Mouse (Mus musculus): ENCODE data around the gene Mtfr1l. TPM values are rescaled to one million over a fixed set of nuclear protein-coding genes. Genes with fewer than 3 reads are reported as not detected.

Mtfr1l gene
- polyA plus RNA-seq, 1 experiment from 2014 or later = 137 TPM

DNA sequence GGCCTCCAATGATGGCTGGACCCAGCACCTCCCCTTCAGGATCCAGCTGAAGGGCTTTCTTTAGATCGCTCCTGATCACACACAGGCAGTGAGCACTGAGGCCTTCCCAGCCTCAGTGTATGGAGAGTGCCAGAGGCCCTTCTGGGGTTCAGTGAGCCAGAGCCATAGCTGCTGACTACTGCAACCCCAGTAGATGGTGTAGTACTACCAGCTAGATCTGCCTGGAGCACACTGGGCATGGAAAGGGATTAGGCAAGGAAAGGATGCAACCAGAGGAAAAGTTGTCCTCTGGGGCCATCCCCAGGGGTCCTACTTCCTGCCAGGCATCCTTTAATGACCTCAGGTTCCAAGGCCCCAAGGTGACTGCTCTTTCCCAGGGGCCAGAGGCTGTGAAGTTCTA lies 18.4 kb upstream of the Mtfr1l start:
- H3K36me3 ChIP-seq = peaks cover 15% of the 10 kb centered on the region
- peaks cover 20% of the 10 kb centered on the region for H3K4me1 ChIP-seq
- H3K9ac ChIP-seq = no peak overlapping the region
- 70% methylated on average over 1 of the region's 1 CpGs for WGBS
- H3K27me3 ChIP-seq = no peaks in the 10 kb centered on the region
- peaks cover 8% of the 10 kb centered on the region for H3K9me3 ChIP-seq (replicated peaks)
- no peak for ATAC-seq (ENCODE audit: low FRiP score)
- H3K27ac ChIP-seq = no peak overlapping the region
- H3K4me2 ChIP-seq (replicated peaks) = no peak overlapping the region
- no peak overlapping the region for H3K4me3 ChIP-seq

DNA sequence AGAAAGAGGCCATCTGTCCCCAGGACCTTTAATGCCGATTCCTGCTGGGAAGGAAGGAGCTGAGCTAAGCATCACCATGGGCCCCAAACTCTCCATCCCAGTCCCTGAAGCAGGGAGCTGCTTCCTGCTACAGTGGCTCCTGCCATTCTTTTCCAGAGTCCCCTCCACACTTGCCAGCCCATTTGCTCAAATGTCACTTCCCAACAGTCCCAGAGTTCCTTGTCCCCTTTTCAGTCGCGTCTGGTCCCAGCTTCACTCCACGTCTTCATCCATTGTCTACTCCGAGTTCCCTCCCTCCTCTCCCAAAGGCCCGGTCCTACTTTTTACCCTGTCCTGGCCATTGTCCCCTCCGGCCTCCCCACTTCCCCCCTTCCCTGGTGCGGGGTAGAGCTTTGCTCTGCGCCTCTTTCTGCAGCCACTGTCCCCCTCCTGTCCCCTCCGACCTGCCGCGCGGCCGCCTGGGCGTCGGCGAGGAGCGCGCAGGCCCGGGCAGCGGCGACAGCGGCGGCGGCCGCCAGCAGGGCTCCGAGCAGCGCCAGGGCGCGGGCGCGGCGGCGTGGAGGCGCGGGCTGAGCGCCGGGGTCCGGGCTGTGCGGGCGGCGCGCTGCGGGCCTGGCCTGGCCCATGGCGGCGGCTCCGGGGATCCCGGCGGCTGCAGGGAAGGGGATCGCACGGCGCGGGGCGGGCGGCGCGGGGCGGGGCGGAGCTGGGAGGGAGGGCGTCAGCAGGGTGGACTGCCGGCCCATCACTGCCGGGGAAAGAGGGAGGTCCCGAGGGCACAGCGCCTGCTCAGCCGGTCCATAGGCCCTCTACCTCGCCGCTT lies 16.5 kb upstream of the Mtfr1l start, which contains the start of gene Selenon:
Gene Selenon, minus strand, starts transcription at position 673 of the 823 bp plus-strand sequence.
- 1% methylated on average over 59 of the region's 67 CpGs for WGBS
- H3K9ac ChIP-seq = peak within 1 kb of the TSS; percentile 90

DNA sequence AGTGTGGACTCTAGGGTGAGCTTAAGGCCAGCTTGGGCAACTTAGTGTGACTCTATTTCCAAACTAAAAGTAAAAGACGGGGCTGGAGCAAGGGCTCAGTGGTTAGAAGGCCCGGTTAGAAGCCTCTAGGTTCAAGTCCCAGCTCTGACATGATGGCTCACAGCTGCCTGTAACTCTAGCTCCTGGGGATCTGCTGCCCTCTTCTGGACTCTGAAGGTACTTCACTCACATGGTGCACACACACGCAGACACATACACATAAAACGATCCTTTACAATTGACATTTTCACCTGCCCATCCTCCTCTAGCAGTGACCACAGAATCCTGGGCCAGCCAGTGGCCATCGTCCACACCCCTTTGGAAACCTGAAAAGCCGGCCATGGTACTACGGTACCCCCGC lies 14.7 kb upstream of the Mtfr1l start:
- H3K9me3 ChIP-seq (replicated peaks) = peaks cover 8% of the 10 kb centered on the region
- WGBS = 99% methylated on average over 8 of the region's 8 CpGs
- ATAC-seq (ENCODE audit: low FRiP score) = no peak
- H3K4me1 ChIP-seq = peaks cover 29% of the 10 kb centered on the region
- H3K27ac ChIP-seq = no peak overlapping the region
- no peak overlapping the region for H3K9ac ChIP-seq
- no peaks in the 10 kb centered on the region for H3K27me3 ChIP-seq
- H3K4me3 ChIP-seq = no peak overlapping the region
- H3K36me3 ChIP-seq = peaks cover 49% of the 10 kb centered on the region
- no peak overlapping the region for H3K4me2 ChIP-seq (replicated peaks)

More for the DNA sequence above, 16.5 kb upstream of the Mtfr1l start, which contains the start of gene Selenon:
- peaks cover 28% of the 10 kb centered on the region for H3K4me1 ChIP-seq
- peaks cover 31% of the 10 kb centered on the region for H3K36me3 ChIP-seq
- H3K4me2 ChIP-seq (replicated peaks) = peak within 1 kb of the TSS; percentile 62
- ATAC-seq (ENCODE audit: low FRiP score) = peak; percentile 83
- H3K27me3 ChIP-seq = no peaks in the 10 kb centered on the region
- peak within 1 kb of the TSS; percentile 81 for H3K27ac ChIP-seq
- peak within 1 kb of the TSS; percentile 63 for H3K4me3 ChIP-seq
- peaks cover 8% of the 10 kb centered on the region for H3K9me3 ChIP-seq (replicated peaks)

DNA sequence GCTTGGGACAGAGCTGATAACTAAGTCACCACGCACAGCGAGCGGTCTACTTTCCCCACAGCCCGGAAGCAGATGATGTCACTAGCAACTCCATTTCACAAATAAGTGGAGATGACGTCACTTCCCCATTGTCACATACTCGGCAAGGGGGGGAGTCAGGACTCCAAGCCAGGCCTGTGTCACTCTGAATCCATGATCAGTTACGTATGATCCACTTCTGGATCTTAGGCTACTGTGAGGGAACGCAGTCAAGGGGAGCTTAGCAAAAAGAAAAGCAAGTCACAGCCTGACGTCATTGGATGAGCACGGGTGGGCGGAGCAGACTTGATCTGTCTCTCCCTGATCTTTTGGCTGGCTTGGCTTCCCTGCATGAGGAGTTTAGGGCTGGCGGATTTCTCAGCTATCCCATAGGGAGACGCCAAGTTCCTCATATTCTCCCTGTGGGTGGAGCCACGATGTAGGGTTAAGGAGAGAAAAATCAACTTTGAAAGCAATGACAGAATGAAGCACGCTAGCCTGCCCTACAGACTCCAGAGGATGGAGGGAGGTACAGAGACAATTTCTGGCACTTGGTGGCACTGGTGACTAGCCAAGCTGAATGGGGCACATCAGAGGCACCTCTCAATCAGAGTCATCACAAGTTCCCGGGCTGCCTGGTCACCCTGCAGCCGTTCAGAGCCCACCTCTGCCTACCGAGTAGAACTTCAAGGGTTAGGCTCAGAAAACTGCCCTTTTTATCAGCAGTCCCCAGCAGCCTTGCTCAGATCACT lies 13.2 kb upstream of the Mtfr1l start:
- WGBS = 76% methylated on average over 18 of the region's 18 CpGs
- no peak overlapping the region for H3K27ac ChIP-seq
- H3K4me2 ChIP-seq (replicated peaks) = no peak overlapping the region
- ATAC-seq (ENCODE audit: low FRiP score) = no peak
- peaks cover 29% of the 10 kb centered on the region for H3K4me1 ChIP-seq
- peaks cover 63% of the 10 kb centered on the region for H3K36me3 ChIP-seq
- no peaks in the 10 kb centered on the region for H3K27me3 ChIP-seq
- H3K4me3 ChIP-seq = no peak overlapping the region
- H3K9ac ChIP-seq = no peak overlapping the region
- H3K9me3 ChIP-seq (replicated peaks) = peaks cover 8% of the 10 kb centered on the region

DNA sequence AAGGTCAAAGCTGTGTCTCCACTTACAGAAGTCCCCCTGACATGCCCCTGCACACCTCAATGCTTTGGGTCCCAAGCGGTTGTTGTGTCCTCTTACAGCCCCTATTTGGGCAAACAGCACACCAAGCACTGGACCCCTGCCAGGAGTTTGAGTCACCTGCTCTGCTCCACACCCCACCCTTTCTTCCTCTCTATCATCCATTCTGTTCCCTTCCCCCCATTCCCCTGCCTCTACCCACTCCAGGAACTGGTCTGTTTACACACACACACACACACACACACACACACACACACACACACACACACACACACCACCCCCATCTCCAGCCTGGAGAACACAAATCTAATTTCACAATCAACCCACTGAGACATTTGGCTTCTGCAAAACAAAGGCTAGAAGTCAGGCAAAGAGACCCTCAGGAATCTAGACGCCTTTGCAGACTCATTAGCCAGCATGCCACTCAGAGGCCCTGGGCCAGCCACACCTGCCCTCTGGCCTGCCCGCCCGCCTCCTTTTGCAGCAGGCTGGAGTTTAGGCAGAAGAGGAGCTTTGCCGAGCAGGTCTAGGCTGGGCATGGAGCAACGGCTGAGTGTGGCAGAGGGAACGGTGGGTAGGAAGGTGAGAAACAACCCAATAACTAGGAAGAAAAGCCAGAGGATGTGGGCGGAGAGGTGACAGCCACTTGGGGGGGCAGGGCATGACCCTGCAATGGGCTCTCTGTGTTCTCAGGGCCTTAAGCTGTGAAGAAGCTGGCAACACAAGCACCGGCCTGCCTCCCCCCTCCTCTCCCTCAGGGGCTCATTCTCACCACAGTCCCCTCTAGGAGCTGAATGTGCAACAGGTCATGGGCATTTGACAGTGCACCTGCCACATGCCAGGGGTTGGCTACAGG lies 11.9 kb upstream of the Mtfr1l start:
- H3K9ac ChIP-seq = peak overlapping the region; percentile 44; the same call in 1 of the 2 replicates
- H3K4me1 ChIP-seq = peaks cover 25% of the 10 kb centered on the region
- ATAC-seq (ENCODE audit: low FRiP score) = no peak
- H3K4me2 ChIP-seq (replicated peaks) = no peak overlapping the region
- no peak overlapping the region for H3K4me3 ChIP-seq
- H3K36me3 ChIP-seq = peaks cover 75% of the 10 kb centered on the region
- no peaks in the 10 kb centered on the region for H3K27me3 ChIP-seq
- 65% methylated on average over 9 of the region's 9 CpGs for WGBS
- peak overlapping the region; percentile 25; the same call in 1 of the 2 replicates for H3K27ac ChIP-seq
- H3K9me3 ChIP-seq (replicated peaks) = peaks cover 8% of the 10 kb centered on the region

DNA sequence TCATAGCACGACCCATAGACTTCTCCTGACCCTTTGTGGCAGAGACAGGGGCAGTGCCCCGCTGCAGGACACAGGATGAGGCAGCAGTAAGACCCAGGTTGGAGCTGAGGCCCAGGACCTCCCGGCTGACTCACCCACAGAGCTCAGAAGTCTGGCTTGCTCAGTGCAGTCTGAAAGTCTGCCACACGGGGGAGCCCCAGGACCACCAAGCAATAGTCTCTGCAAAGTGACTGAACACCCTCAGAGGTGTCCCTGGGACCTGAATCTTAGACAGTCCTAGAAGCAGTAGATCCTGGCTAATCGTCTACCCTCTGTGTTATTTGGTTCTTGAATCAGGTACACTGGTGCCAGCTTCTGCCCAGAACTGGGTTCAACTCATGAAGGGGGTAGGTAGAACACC lies 8.1 kb upstream of the Mtfr1l start:
- no peak overlapping the region for H3K4me2 ChIP-seq (replicated peaks)
- H3K9me3 ChIP-seq (replicated peaks) = no peaks in the 10 kb centered on the region

DNA sequence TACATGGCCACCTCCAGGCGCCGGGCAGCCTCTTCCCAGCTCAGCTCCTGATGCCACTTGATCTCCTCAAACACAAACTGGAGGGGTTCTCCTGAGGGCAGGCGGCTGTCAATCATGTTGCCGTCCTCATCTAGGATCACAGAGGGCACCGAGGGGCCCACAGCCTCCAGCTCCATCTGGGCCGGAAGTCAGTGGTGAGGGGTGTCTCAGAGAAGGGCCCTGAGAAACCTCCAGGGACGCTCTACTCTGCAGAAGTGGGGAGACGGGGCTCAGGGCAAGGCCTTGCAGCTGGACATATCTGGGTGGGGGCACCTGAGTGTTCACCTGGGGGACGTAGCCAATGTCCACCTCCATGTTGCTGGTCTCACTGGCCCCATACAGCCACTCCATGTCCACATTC lies 7.5 kb upstream of the Mtfr1l start:
- Histone ChIP-seq H3K9me3 (replicated peaks) (no peaks in the 10 kb centered on the region), H3K4me1 (peaks cover 11% of the 10 kb centered on the region), H3K9ac (no peak overlapping the region; the same call in 1 of the 2 replicates), H3K27me3 (no peaks in the 10 kb centered on the region), H3K27ac (no peak overlapping the region), H3K4me2 (replicated peaks) (no peak overlapping the region), H3K36me3 (peaks cover 90% of the 10 kb centered on the region), H3K4me3 (no peak overlapping the region)
- whole genome bisulfite sequencing = 92% methylated on average over 9 of the region's 9 CpGs
- ATAC-seq (ENCODE audit: low FRiP score) = no peak; the same call in 1 of the 2 replicates

More for the DNA sequence above, 8.1 kb upstream of the Mtfr1l start:
- Histone ChIP-seq H3K9ac (no peak overlapping the region), H3K4me1 (peaks cover 12% of the 10 kb centered on the region), H3K27me3 (no peaks in the 10 kb centered on the region), H3K36me3 (peaks cover 90% of the 10 kb centered on the region), H3K27ac (no peak overlapping the region), H3K4me3 (no peak overlapping the region)
- 14% methylated on average over 5 of the region's 5 CpGs for WGBS
- peak; percentile 48 for ATAC-seq (ENCODE audit: low FRiP score)

DNA sequence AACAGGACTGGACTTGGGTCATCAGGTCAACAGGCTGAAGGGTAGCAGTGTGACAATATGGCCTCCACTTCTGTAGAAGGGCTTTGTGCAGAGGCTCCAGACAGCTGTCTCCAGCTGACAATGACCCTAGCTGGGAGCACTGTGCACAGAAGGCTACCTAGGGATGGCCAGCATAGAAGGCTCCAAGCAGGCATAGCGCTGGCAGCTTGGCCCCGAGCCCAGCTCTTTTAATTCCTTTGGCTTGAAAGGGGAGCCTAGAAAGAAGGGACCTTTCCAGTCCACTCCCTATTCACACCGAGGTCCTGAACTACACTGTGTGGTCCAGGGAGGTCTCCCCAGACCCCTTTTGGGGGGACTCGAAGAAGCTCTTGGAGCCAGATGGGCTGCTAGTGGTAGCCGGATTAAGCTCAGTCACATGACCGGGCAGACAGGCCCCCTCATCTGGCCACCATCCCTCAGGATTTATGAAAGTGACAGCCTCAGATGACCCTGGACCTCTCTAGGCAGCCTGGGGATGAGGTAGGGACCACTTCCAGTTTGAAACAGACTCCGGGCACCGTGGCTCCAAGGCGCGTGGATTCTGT lies 3.9 kb upstream of the Mtfr1l start:
- Histone ChIP-seq H3K9ac (no peak overlapping the region), H3K4me2 (replicated peaks) (no peak overlapping the region), H3K4me1 (peaks cover 7% of the 10 kb centered on the region), H3K9me3 (replicated peaks) (no peaks in the 10 kb centered on the region), H3K4me3 (no peak overlapping the region), H3K27ac (no peak overlapping the region), H3K36me3 (peaks cover 54% of the 10 kb centered on the region), H3K27me3 (no peaks in the 10 kb centered on the region)
- WGBS = 90% methylated on average over 10 of the region's 10 CpGs
- ATAC-seq (ENCODE audit: low FRiP score) = no peak

DNA sequence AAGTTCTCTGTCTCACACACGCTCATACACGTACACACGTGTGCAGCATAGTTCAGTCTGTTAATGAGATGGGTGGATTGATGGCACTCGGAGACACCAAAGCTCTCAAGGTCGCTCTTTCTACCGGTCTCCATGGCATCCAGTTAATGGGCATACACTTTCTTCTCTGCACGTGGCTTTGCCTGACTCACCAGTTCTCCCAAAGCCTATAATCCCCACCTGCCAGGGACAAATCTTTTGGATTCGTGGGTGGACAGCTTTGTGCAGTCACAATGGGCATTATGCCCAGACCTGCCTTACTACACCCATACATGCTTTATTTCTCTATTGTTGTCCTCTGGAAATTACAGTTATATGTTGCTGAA lies 582 bp upstream of the Mtfr1l start:
- Histone ChIP-seq H3K4me2 (replicated peaks) (peak overlapping the region; percentile 83), H3K4me3 (peak overlapping the region; percentile 96), H3K36me3 (peaks cover 32% of the 10 kb centered on the region), H3K4me1 (peaks cover 14% of the 10 kb centered on the region), H3K9me3 (replicated peaks) (no peaks in the 10 kb centered on the region), H3K9ac (peak overlapping the region; percentile 40; the same call in 1 of the 2 replicates), H3K27ac (no peak overlapping the region), H3K27me3 (no peaks in the 10 kb centered on the region)
- ATAC-seq (ENCODE audit: low FRiP score) = no peak
- WGBS = 17% methylated on average over 8 of the region's 8 CpGs

DNA sequence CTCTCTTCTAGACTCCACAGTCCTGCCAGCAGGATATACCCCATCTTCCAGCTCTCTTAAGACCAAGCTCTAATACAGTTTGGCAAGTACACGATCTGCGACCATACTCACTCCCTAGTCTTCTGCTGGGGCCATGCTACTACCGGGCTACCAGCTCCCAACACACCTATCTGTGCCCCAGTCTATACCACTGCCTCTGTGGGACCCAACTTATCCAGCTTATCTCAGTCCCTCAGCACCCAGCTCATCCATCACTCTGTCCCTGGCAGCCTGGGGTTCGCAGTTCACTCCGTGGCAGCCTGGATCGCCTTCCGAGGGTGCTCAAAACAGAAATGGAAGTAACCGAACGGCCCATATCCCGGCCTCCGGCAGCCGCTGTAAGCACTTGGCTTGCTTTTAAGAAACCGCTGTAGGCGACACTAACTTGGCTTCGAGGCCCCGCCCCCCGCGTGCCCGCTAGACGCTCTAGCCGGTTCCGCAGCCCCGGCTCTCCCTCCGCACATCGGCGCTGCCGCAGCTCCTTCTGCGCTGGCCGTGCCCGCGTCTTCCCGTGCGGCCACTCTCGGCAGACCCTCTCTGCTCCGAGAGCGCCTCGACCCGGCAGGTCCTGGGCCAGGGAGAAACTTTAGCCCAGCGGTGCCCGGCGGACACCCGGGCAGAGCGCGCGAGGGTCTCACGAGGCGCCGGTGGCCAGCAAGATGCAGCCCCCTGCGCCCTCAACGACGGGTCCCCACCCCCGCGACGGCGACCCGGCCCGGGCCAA lies 882 bp downstream of the Mtfr1l start:
- Histone ChIP-seq H3K27me3 (no peaks in the 10 kb centered on the region), H3K4me2 (replicated peaks) (peak overlapping the region; percentile 83), H3K36me3 (peaks cover 32% of the 10 kb centered on the region), H3K27ac (peak overlapping the region; percentile 87), H3K9ac (peak overlapping the region; percentile 87), H3K4me3 (peak overlapping the region; percentile 96), H3K9me3 (replicated peaks) (no peaks in the 10 kb centered on the region), H3K4me1 (peaks cover 14% of the 10 kb centered on the region)
- 1% methylated on average over 57 of the region's 57 CpGs for WGBS
- ATAC-seq (ENCODE audit: low FRiP score) = peak; percentile 26

DNA sequence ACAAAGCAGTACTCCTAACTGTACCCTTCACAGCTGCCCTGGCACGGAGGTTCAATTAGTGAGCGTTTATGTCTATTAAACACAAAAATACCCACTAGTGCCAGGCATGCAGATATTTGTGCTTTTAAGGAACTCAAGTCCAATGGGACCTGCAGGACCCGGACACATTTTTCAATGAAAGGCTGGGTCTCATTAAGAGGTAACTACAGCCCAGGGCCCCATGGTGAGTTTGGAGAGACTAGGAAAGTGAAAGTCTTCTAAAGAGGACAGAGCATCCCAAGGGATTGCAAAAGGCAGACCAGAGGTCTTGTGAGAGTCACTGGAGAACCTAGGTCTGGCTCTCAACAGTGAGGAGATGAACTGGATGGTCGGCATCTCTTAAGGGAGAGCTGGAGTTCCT lies 1.8 kb downstream of the Mtfr1l start:
- Histone ChIP-seq H3K27ac (no peak overlapping the region), H3K9me3 (replicated peaks) (no peaks in the 10 kb centered on the region), H3K27me3 (no peaks in the 10 kb centered on the region), H3K4me2 (replicated peaks) (peak overlapping the region; percentile 83), H3K36me3 (peaks cover 32% of the 10 kb centered on the region), H3K4me1 (peaks cover 14% of the 10 kb centered on the region), H3K9ac (no peak overlapping the region), H3K4me3 (0 out of 2 replicates have a peak overlapping the region, but pooled peaks have one; percentile 96)
- 88% methylated on average over 4 of the region's 4 CpGs for WGBS
- no peak for ATAC-seq (ENCODE audit: low FRiP score)

Measured in hindbrain, embryonic 12.5 days (tissue).